Mouse (Mus musculus) cerebellum, postnatal 25 days (tissue): ENCODE data around the gene Gm9774.

ENCODE experiments used
- DNase-seq, 2 experiments: peaks; one replicate each; pipeline ENCODE4 v3.0.0; 2021; ENCODE audit warnings: mixed read lengths in 2 of 2

Gene Gm9774

GRCm38 (mm10) chr3:92429323-92429722 is at the start of gene Gm9774:
Gene Gm9774 (minus strand): TSS chr3:92429423.
- no peak for DNase-seq

GRCm38 (mm10) chr3:92470111-92470510 is 40.9 kb upstream of the Gm9774 start:
- DNase-seq = no peak

GRCm38 (mm10) chr3:92467424-92467823 is 38.2 kb upstream of the Gm9774 start:
- no peak for DNase-seq

- no peak for DNase-seq
Measured at GRCm38 (mm10) chr3:92466576-92466975, 37.4 kb upstream of the Gm9774 start.

- no peak for DNase-seq
Measured at GRCm38 (mm10) chr3:92458620-92459019, 29.4 kb upstream of the Gm9774 start, which contains the start of gene Sprr3. Gene Sprr3 (minus strand): TSS chr3:92458720.

GRCm38 (mm10) chr3:92455151-92455550 is 25.9 kb upstream of the Gm9774 start:
- no peak for DNase-seq

GRCm38 (mm10) chr3:92440177-92440576 is 11.0 kb upstream of the Gm9774 start:
- DNase-seq = no peak

- DNase-seq = no peak
Measured at GRCm38 (mm10) chr3:92438689-92439088, 9.5 kb upstream of the Gm9774 start, which contains the start of gene Sprr1b. Gene Sprr1b (minus strand): TSS chr3:92438789.

GRCm38 (mm10) chr3:92432282-92432681 is 3.1 kb upstream of the Gm9774 start, which contains the start of gene Sprr2k:
Gene Sprr2k (plus strand): TSS chr3:92432582.
- no peak for DNase-seq

GRCm38 (mm10) chr3:92417782-92418181 is 11.4 kb downstream of the Gm9774 start, which contains the start of gene Sprr2j-ps:
Gene Sprr2j-ps (plus strand): TSS chr3:92418082.
- DNase-seq = no peak

GRCm38 (mm10) chr3:92407691-92408090 is 21.5 kb downstream of the Gm9774 start, which contains the start of gene Sprr2i:
Gene Sprr2i (plus strand): TSS chr3:92407991.
- no peak for DNase-seq

GRCm38 (mm10) chr3:92394301-92394700 is 34.9 kb downstream of the Gm9774 start:
- DNase-seq = no peak

- DNase-seq = no peak
Measured at GRCm38 (mm10) chr3:92385385-92385784, 43.8 kb downstream of the Gm9774 start, which contains the start of gene Sprr2h. Gene Sprr2h (plus strand): TSS chr3:92385685.
